Mouse (Mus musculus): Measurements from ENCODE around the gene Slc4a1.

Slc4a1 gene

GRCm38 (mm10) chr11:102374108-102374725, 8.2 kb upstream of the Slc4a1 start:
- no peak for DNase-seq (ENCODE audit: low spot score)

DNA sequence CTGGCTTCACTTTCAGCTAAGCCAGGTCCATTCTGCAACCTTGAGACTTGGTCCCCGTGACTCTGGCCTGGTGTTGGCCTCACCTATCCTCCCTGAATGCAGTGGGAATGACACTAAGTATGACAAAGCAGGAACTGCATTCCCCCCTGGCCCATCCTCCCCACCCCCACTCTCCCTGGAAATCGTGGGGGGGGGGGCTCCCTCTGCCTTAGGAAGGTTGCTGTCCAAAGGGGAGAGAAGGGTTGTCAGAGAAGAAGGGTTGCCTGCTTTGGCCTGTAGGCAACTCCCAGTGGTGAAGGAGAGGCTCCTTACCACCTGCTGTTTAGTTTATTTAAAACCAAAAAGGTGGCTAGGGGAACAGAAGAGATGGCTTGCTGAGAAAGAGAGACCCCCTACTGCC, 7.6 kb upstream of the Slc4a1 start:
- no peak for DNase-seq (ENCODE audit: low spot score)

- no peak for DNase-seq (ENCODE audit: low spot score)
These were observed 6.9 kb upstream of the Slc4a1 start for GRCm38 (mm10) chr11:102372936-102373335.

GRCm38 (mm10) chr11:102371926-102372685, 6.1 kb upstream of the Slc4a1 start:
- no peak for DNase-seq (ENCODE audit: low spot score)

GRCm38 (mm10) chr11:102370285-102370684, 4.3 kb upstream of the Slc4a1 start:
- DNase-seq (ENCODE audit: low spot score): no peak

- no peak for DNase-seq (ENCODE audit: low spot score)
These were observed 3.3 kb upstream of the Slc4a1 start for GRCm38 (mm10) chr11:102369263-102369662.

GRCm38 (mm10) chr11:102368347-102368746, 2.3 kb upstream of the Slc4a1 start:
- DNase-seq (ENCODE audit: low spot score): no peak

DNA sequence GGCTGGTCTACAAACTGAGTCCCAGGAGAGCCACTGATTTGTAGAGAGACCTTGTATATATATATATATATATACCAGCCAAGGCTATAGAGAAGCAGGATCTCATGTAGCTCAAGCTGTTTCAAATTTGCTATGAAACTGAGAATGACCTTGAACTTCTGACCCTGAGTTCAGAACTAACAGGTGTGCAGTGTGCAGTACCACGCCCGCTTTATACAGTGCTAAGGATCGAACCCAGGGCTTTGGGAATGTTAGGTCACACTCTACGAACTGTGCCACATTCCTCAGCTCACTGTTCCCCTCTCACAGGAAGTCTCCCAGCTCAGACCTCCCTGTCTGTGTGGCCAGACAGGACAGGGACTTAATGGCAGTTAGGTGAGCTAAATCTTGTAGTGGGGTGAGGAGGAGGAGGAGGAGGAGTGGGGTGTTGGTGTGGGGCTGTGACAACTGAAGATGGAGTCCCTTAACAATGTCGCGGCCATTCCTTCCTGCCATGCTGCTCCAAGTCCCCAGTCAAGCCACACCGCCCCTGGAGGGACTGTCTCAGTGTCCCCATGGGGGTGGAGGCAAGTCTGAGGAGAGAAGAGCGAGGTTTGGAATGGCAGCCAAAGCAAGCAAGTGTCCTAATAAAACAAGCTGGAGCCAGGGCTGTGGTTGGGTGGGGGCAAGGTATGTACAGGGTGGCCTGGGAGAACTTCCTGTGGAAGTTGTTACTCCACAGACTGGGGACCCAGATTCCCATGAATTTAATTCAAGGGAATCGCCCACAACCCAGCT, 1.7 kb upstream of the Slc4a1 start:
- DNase-seq (ENCODE audit: low spot score): no peak

- DNase-seq (ENCODE audit: low spot score): no peak
These were observed 304 bp downstream of the Slc4a1 start for GRCm38 (mm10) chr11:102365699-102366098.

DNA sequence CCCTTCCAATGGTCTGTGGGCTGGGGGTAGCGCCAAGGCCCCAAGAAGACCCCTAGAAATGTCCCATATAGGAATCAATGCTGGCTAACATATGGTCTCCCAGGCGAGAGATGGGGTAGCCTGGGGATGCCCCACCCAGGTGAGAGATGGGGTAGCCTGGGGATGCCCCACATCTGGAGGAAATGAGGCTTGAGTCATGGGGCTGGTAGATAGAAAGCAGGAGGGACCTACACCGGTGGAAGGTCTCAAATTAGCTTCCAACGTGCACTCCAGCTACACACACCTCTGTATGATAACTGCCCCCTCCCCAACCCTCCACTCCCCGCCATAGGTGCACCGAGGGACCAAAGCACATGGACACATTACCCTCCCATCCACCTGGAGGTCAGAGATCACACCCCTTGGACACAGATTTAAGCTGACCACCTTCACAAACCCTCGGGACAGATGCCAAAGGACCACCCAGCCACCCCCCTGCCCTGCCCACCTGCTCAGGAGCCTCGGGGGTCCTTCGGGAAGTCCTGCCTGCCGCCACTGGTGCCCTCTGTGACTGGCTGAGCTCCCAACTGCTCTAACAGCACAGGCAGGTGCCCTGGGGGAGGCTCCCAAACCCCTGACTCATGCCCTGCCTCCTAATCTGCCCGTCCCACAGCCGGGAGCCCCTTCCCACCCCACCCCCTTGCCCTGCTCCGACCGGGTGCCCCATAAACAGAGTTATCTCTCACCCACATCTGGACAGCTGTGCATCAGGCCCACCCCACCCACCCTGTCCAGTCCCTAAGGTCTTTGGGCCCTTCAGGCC, 1.2 kb downstream of the Slc4a1 start:
- no peak for DNase-seq (ENCODE audit: low spot score)

GRCm38 (mm10) chr11:102363623-102364022, 2.4 kb downstream of the Slc4a1 start:
- DNase-seq (ENCODE audit: low spot score): no peak

DNA sequence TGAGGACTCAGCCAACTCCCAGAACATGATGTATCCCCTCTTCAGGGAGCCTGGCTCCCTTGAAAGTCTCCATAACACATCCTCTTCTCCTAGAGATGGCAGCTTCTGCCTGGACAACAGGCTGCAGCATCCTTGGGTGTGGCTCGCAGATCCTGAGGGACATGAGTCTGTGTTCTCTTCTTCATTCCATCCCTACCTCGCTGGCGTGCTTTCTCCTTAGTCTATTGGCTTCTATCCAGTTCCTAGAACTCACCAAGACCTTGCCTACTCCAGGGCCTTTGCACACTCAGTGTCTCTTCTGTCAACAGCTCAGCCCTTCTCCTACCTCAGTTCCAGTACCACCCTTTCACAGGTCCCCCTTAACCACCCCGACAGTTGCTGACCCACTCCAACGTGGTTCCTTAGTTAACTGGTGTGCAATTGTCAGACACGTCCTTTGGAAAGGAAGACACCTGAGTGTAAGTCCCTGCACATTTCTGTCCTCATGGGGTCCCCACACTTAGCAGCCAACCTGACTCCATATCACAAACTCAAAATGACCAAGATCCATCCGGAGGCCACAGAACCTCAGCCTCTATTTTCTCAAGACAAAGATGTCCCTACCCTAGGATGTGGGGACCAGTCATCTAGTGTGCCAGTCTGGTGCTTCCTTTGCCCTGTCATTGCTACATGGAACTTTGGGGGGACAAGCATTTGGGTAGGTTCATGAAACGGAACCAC, 4.1 kb downstream of the Slc4a1 start:
- DNase-seq (ENCODE audit: low spot score): no peak

DNA sequence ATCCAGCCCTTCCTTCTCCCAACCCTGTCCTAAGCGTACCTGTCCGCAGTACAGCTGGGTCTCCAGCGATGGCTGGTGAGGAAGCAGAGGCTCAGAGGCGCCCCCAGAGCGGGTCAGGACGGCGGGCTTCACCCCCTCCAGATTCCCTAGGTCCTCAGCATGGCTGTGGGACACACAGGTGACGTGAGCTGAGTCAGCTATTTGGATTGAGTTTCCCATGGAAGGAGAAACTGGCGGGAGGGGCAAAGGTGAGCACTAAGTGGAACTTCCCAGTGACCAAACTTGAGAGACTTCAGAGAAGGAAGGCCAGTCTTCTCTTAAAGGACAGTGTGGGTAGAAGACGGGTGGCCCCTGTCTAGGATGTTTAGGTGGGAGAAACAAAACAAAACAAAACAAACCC, 7.6 kb downstream of the Slc4a1 start:
- DNase-seq (ENCODE audit: low spot score): no peak

DNA sequence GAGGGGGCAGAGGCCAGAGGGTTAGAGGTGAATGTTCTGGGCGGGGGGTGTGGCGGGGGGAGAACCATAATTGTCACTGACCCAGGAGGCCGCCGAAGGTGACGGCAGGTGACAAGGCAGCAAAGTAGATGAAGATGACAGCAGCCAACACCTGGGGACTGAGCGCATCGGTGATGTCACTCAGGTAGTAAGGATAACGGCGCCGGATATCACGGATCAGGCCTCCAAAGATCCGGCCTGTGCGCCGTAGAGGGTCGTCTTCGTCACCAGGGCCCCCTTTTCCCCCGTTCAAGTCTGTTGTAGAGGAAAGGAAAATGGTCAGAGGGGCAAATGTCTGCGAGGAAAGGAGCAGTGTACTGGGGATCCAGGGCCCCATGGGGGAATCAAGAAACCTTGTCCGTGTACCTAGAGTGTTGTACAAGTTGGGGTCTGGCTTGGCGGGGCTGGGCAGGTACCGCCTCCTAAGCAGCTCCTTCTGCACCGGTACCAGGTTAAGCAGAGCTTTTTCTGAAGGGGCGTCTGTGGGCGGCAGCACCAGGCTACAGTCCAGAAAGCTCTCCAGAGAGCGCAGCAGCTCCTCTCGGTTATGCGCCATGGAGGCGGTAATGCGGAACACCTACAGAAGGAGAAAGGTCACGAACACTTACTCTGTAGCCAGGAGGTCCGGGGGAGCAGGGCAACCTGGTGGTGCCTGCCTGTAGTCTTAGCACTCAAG, 9.2 kb downstream of the Slc4a1 start:
- no peak for DNase-seq (ENCODE audit: low spot score)

- no peak for DNase-seq (ENCODE audit: low spot score)
These were observed 9.8 kb downstream of the Slc4a1 start for GRCm38 (mm10) chr11:102356190-102356589.

DNA sequence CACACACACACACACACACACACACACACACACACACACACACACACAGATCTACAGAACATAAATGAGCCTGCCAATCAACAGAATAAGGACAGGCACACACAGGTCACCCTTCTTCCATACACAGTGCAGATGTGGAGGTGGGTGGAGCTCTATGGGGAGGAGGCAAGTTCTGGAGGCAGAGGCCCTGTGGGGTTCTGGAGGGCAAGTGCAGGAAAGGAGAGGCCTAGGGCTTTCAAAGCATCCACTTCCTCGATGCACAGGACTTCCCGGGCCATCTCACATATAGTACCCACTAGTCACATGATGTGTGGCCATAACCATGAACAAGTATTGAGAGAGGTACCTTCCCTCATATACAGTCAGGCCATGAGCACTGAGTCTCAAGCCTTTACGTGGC, 10.5 kb downstream of the Slc4a1 start:
- no peak for DNase-seq (ENCODE audit: low spot score)

DNA sequence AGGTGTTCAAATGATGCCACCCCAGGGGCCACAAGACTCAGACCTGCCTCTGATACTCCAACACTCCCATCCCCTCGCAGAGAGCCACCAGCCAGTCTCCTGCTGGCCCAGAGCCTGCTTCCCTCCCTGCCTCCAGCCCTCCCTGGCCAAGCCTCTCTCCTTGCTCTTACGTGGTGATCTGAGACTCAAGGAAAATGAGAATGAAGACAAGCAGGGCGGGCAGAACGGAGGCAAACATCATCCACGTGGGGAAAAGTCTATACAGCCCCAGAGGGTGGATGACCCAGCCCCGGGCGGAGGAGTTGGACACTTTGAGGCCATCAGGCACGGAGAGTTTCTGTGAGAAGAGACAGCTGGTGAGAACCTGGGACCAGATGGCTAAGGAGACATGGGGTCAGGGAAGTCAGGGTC, 13.0 kb downstream of the Slc4a1 start:
- no peak for DNase-seq (ENCODE audit: low spot score)

GRCm38 (mm10) chr11:102352378-102352777, 13.6 kb downstream of the Slc4a1 start:
- DNase-seq (ENCODE audit: low spot score): no peak

- DNase-seq (ENCODE audit: low spot score): no peak
These were observed 15.0 kb downstream of the Slc4a1 start for GRCm38 (mm10) chr11:102350981-102351523.

DNA sequence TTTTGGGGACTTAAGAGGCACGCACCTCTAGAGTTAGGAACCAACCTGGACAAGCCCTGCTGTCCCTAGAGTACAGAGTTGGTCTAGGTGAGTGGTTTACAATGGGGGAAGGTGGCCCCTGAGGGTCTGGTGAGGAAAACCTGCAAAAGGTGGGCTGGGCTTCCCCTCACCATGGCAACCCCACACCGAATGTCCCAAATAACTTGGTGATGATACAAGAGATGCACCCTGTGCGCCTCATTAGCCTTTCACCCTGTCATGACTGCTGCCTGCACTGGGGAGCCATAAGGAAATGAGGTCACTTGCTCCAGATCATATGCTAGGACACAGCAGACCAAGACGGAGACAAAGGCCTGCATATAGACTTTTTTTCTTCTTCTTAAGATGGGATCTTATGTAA, 15.6 kb downstream of the Slc4a1 start:
- no peak for DNase-seq (ENCODE audit: low spot score)

All from ovary, postnatal 14 days (tissue).